Mouse (Mus musculus) left cerebral cortex, postnatal 25 days (tissue): ENCODE measurements around the gene BC147527. TPM values are rescaled to one million over a fixed set of nuclear protein-coding genes. Genes with fewer than 3 reads are reported as not detected.
"Not testable (repeated sequence)": the region's sequence is repeated elsewhere in the genome, so short reads cannot be mapped to it uniquely, and the experiment has no call there.

Source experiments
- DNase-seq, 2 experiments: peaks; one replicate each; pipeline ENCODE4 v3.0.0; 2022; ENCODE audit warnings: low spot score in 2 of 2, mixed read lengths in 1 of 2
- intact Hi-C: fragments of 180-260 bp; cut with DNase I; formaldehyde crosslinking; loops from one replicate; pipeline ENCODE4 v1.15.1; 2025
- total RNA-seq, 2 experiments: library from RNA; stranded (reverse); gene quantifications; 2 replicates each; pipeline ENCODE4 v1.2.3; 2021

BC147527 gene
- total RNA-seq, result not detected

- DNase-seq, result no peak
- intact Hi-C loops, result no loop called here
Observed at GRCm38 (mm10) chr13:120299991-120300442, at the start of gene BC147527. TSS of gene BC147527 (plus strand) at chr13:120300392.

DNA sequence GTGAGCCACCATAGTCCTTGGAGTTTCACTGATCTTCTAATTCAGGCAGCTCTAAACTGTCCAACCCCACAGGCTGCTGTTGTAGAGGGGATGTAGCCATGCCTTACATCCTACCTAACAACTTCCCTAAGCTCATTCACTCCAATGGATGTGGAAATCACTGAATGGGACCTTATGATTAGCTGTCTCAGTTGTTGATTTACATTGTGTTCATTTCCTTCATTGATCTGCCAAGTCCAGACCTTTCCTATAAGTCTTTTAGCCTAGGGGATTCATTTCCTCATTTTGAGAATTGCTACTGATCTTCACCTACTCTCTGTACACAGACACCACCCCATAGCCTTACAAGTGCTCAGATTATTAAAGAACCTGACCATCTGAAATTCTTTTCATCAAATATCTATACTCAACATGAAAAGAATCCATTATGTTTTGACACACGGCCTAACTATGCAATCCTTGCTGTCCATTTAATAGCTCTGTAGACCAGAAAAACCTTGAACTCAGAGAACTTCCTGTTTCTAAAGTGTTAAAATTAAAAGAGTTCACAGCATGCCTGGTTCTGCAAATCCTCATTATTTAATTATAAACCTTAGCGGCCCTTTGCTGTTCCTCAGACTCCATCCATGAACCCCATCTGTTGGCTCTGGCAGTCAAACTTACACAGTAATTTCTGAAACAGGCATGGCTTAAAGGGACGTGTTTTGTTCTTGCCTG is 48.8 kb upstream of the BC147527 start:
- DNase-seq, intact Hi-C loops: not testable (repeated sequence)

- DNase-seq, intact Hi-C loops: not testable (repeated sequence)
Observed at GRCm38 (mm10) chr13:120258817-120259658, 41.2 kb upstream of the BC147527 start.

DNA sequence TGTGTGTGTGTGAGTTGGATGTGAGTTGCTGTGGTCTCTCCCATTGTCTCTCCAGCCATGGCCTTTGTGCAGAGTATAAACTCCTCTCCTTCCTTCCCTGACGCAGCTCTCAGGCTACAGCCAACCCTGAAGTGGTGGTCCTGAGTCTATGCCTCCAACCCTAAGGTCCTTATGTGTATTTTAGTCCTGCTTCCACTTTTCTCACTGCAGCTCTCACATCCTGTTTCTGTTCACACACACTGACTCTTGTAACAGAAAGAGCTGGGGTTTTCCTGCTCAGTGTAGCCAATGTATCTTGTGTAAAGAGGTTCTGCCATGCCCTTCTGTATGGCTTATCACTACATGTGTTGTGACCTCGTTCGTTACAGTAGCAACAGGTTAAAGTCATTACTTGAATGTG is 40.5 kb upstream of the BC147527 start:
- intact Hi-C loops, DNase-seq: not testable (repeated sequence)

DNA sequence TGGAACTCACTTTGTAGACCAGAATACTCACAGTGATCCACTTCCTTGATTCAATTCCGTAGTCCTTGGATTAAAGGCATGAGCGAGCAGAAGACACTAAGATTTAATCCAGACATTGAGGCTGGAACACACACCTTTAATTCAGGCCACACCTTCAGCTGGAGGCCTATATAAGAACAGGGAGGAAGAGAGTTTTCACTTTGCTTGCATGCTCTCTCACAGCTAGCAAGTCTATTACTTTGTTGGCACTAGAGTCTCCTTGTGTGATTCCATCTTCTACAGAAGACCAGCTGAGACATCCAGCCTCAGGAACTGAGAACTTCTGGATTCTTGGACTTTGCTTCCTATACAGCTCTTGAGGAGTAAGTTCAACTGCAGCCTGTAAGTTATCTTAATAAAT is 37.3 kb upstream of the BC147527 start, which contains the start of gene AF067061:
AF067061 (plus strand) TSS at position 245 of the 400 bp plus-strand sequence.
- DNase-seq, intact Hi-C loops: not testable (repeated sequence)

DNA sequence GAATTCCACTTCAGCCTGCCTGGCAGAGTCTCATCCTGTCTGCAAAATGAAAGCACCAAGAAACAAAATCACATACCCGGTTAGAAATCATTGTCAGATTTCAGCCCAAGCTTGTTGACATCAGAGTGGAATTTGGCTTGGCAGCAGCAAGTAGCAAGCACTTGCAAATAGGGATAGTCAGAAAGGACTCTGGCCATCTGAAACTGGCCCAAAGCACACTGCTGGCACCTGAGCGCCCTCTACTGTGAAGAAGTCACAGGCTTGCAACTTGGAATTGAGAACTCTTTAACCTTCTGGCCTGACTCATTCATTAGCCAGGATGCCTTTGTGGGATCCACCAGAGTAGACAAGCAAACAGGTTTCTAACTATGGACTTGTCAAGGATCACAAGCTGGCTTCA is 22.4 kb upstream of the BC147527 start:
- DNase-seq, intact Hi-C loops: not testable (repeated sequence)

DNA sequence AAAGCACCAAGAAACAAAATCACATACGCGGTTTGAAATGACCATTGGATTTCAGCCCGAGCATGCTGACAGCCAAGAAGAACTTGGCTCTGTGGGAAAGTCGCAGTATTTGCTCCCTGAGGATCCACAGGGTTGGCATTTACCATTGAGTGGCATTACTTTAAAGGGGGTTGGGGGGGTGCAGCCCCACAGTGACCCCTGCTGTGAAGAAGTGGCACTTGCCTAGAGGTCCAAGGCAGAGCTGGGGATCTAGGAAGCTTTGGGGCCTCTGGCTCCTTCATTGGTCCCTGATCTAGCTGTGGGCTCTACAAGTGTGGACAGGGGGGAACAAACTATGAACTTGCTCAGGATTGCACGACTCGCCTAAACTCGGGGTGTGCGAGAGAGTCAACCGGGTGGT is 21.4 kb upstream of the BC147527 start:
- no peak for DNase-seq
- intact Hi-C loops, result no loop called here

GRCm38 (mm10) chr13:120299324-120299894 is 783 bp upstream of the BC147527 start:
- DNase-seq, result no peak
- intact Hi-C loops, result no loop called here

GRCm38 (mm10) chr13:120300853-120301252 is 661 bp downstream of the BC147527 start:
- no peak for DNase-seq
- intact Hi-C loops, result no loop called here

DNA sequence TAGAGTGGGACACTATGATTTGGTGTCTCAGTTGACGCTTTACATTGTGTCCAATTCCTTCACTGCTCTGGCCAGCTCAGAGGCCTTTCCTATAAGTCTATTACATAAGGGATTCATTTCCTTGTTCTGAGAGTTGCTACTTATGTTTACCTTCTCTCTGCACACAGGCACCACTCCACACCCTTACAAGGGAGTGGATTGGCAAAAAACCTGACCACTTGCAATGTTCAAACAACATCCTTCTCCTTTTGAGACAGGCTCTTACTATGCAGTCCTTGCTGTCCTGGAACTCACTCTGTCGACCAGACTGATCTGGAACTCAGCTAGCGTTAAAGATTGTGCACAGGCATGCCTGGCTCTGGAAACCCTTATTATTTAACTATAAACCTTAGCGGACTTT is 10.6 kb downstream of the BC147527 start:
- intact Hi-C loops, result no loop called here
- no peak for DNase-seq

- intact Hi-C loops, result no loop called here
Observed at GRCm38 (mm10) chr13:120313584-120313983, 13.4 kb downstream of the BC147527 start.

GRCm38 (mm10) chr13:120316578-120316977 is 16.4 kb downstream of the BC147527 start, which contains the start of gene Tcstv3:
TSS of gene Tcstv3 (plus strand) at chr13:120316878.
- intact Hi-C loops, DNase-seq: not testable (repeated sequence)

More at GRCm38 (mm10) chr13:120313584-120313983, 13.4 kb downstream of the BC147527 start:
- DNase-seq, result no peak

- no peak for DNase-seq
- intact Hi-C loops, result no loop called here
Observed at GRCm38 (mm10) chr13:120320183-120320582, 20.0 kb downstream of the BC147527 start.

GRCm38 (mm10) chr13:120320721-120321120 is 20.5 kb downstream of the BC147527 start:
- intact Hi-C loops, result no loop called here
- DNase-seq, result no peak

Other genes with a start within 250 kb of the BC147527 start
- not detected for gene Gm21188, start 248.2 kb upstream of the BC147527 start, total RNA-seq
- gene Gm20767, start 160.1 kb upstream of the BC147527 start, total RNA-seq, result not detected
- not detected for gene Gm21818, start 128.0 kb upstream of the BC147527 start, total RNA-seq
- gene Gm21762, start 84.4 kb upstream of the BC147527 start, total RNA-seq, result not detected
- gene Gm21731, start 61.3 kb upstream of the BC147527 start, total RNA-seq, result not detected
- not detected for gene AF067061, start 37.3 kb upstream of the BC147527 start, total RNA-seq
- gene Tcstv3, start 16.5 kb downstream of the BC147527 start, total RNA-seq, result not detected